Mouse (Mus musculus): ENCODE data around the gene Zfp784. TPM values are rescaled to one million over a fixed set of nuclear protein-coding genes. Genes with fewer than 3 reads are reported as not detected.

Zfp784 gene
- total and polyA plus RNA-seq, 2 experiments from 2014 or later: 5.0 to 5.2 TPM

DNA sequence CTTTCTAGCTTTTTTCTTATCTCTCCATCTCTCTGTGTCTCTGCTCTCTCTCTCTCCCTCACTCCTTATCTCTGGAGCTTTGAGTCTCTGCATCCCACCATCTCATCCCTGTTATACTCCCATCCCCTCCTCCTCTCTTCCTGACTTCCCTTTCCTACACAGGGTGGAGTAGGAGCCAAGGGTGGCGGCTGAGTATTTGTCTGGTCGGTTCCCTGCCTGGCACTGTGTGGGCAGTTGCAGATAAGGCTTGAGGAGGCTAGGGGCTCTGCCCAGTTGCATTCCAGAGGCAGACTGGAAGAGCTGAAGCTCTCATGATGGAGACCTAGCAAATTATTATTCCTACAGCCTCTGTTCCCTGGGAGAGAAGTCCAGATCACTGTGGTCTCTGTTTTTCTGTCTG, 50.0 kb downstream of the Zfp784 start:
- DNase-seq: no peak
- no peak for TF ChIP-seq CTCF (IDR thresholded peaks at IDR 0.05; ENCODE audit: low read depth)
- H3K9me3 ChIP-seq (ENCODE audit: low read length): no peaks in the 10 kb centered on the region
- 70% methylated on average over 2 of the region's 2 CpGs for WGBS
- H3K4me1 ChIP-seq (ENCODE audit: insufficient read depth): no peaks in the 10 kb centered on the region
- no peak for ATAC-seq
- H3K9ac ChIP-seq: no peak overlapping the region
- no peak overlapping the region for H3K4me2 ChIP-seq (ENCODE audit: low read depth)
- H3K27me3 ChIP-seq (ENCODE audit: insufficient read depth, low read length): no peaks in the 10 kb centered on the region
- H3K27ac ChIP-seq (ENCODE audit: low read depth, low read length): no peak overlapping the region
- H3K4me3 ChIP-seq (ENCODE audit: low read depth, low read length): no peak overlapping the region
- H3K36me3 ChIP-seq (ENCODE audit: insufficient read depth): peaks cover 16% of the 10 kb centered on the region

Other genes with a start within 250 kb of the Zfp784 start
- gene Tmem238, start 248.8 kb downstream of the Zfp784 start, total RNA-seq (2014; rRNA removed): 7.3 and 10.1 TPM in 2 replicates
- 13.3 and 15.0 TPM in 2 replicates for gene Tmem238, start 248.8 kb downstream of the Zfp784 start, polyA plus RNA-seq (2015; fragmentation: Nextera tagmentation; extraction: Ambion mirVana)
- 161 and 191 TPM in 2 replicates for gene Rpl28, start 245.6 kb downstream of the Zfp784 start, total RNA-seq (2014; rRNA removed)
- 313 and 332 TPM in 2 replicates for gene Rpl28, start 245.6 kb downstream of the Zfp784 start, polyA plus RNA-seq (2015; fragmentation: Nextera tagmentation; extraction: Ambion mirVana)
- 300 and 347 TPM in 2 replicates for gene Ube2s, start 225.9 kb downstream of the Zfp784 start, total RNA-seq (2014; rRNA removed)
- gene Ube2s, start 225.9 kb downstream of the Zfp784 start, polyA plus RNA-seq (2015; fragmentation: Nextera tagmentation; extraction: Ambion mirVana): 232 and 259 TPM in 2 replicates
- 52.4 and 66.6 TPM in 2 replicates for gene Shisa7, start 193.8 kb downstream of the Zfp784 start, total RNA-seq (2014; rRNA removed)
- 6.8 and 9.4 TPM in 2 replicates for gene Shisa7, start 193.8 kb downstream of the Zfp784 start, polyA plus RNA-seq (2015; fragmentation: Nextera tagmentation; extraction: Ambion mirVana)
- 2.5 and 6.6 TPM in 2 replicates for gene Isoc2b, start 168.2 kb downstream of the Zfp784 start, total RNA-seq (2014; rRNA removed)
- 3.5 and 3.7 TPM in 2 replicates for gene Isoc2b, start 168.2 kb downstream of the Zfp784 start, polyA plus RNA-seq (2015; fragmentation: Nextera tagmentation; extraction: Ambion mirVana)
- 4.8 and 4.9 TPM in 2 replicates for gene Isoc2a, start 161.3 kb downstream of the Zfp784 start, total RNA-seq (2014; rRNA removed)
- gene Isoc2a, start 161.3 kb downstream of the Zfp784 start, polyA plus RNA-seq (2015; fragmentation: Nextera tagmentation; extraction: Ambion mirVana): 0.26 and 0.39 TPM in 2 replicates
- gene Gm36210, start 131.9 kb downstream of the Zfp784 start, total RNA-seq (2014; rRNA removed): 0.48 and 0.85 TPM in 2 replicates
- 0.29 and 0.47 TPM in 2 replicates for gene Gm36210, start 131.9 kb downstream of the Zfp784 start, polyA plus RNA-seq (2015; fragmentation: Nextera tagmentation; extraction: Ambion mirVana)
- 5.4 and 9.2 TPM in 2 replicates for gene Zfp628, start 123.2 kb downstream of the Zfp784 start, total RNA-seq (2014; rRNA removed)
- 5.8 and 6.0 TPM in 2 replicates for gene Zfp628, start 123.2 kb downstream of the Zfp784 start, polyA plus RNA-seq (2015; fragmentation: Nextera tagmentation; extraction: Ambion mirVana)
- 45.5 and 69.9 TPM in 2 replicates for gene Nat14, start 116.4 kb downstream of the Zfp784 start, total RNA-seq (2014; rRNA removed)
- gene Nat14, start 116.4 kb downstream of the Zfp784 start, polyA plus RNA-seq (2015; fragmentation: Nextera tagmentation; extraction: Ambion mirVana): 20.5 and 54.3 TPM in 2 replicates
- gene Ssc5d, start 112.7 kb downstream of the Zfp784 start, total RNA-seq (2014; rRNA removed): 0.54 and 1.7 TPM in 2 replicates
- 0.51 and 0.63 TPM in 2 replicates for gene Ssc5d, start 112.7 kb downstream of the Zfp784 start, polyA plus RNA-seq (2015; fragmentation: Nextera tagmentation; extraction: Ambion mirVana)
- not detected in 2 replicates for gene Sbk2, start 74.0 kb downstream of the Zfp784 start, total RNA-seq (2014; rRNA removed)
- gene Sbk2, start 74.0 kb downstream of the Zfp784 start, polyA plus RNA-seq (2015; fragmentation: Nextera tagmentation; extraction: Ambion mirVana): not detected in 2 replicates
- 0.23 and 0.76 TPM in 2 replicates for gene Sbk3, start 67.3 kb downstream of the Zfp784 start, total RNA-seq (2014; rRNA removed)
- 0.39 and 0.76 TPM in 2 replicates for gene Sbk3, start 67.3 kb downstream of the Zfp784 start, polyA plus RNA-seq (2015; fragmentation: Nextera tagmentation; extraction: Ambion mirVana)
- gene Zfp579, start 42.3 kb downstream of the Zfp784 start, total RNA-seq (2014; rRNA removed): 34.6 and 34.7 TPM in 2 replicates
- 36.7 and 42.6 TPM in 2 replicates for gene Zfp579, start 42.3 kb downstream of the Zfp784 start, polyA plus RNA-seq (2015; fragmentation: Nextera tagmentation; extraction: Ambion mirVana)
- gene Zfp524, start 24.0 kb downstream of the Zfp784 start, total RNA-seq (2014; rRNA removed): 4.6 and 6.4 TPM in 2 replicates
- 5.0 and 5.3 TPM in 2 replicates for gene Zfp524, start 24.0 kb downstream of the Zfp784 start, polyA plus RNA-seq (2015; fragmentation: Nextera tagmentation; extraction: Ambion mirVana)
- gene Fiz1, start 23.7 kb downstream of the Zfp784 start, total RNA-seq (2014; rRNA removed): 30.0 and 33.9 TPM in 2 replicates
- gene Fiz1, start 23.7 kb downstream of the Zfp784 start, polyA plus RNA-seq (2015; fragmentation: Nextera tagmentation; extraction: Ambion mirVana): 26.9 and 28.6 TPM in 2 replicates
- not detected in 2 replicates for gene Gm44973, start 22.9 kb downstream of the Zfp784 start, total RNA-seq (2014; rRNA removed)
- gene Gm44973, start 22.9 kb downstream of the Zfp784 start, polyA plus RNA-seq (2015; fragmentation: Nextera tagmentation; extraction: Ambion mirVana): 3.1 TPM in 2 replicates
- gene Zfp865, start 18.1 kb downstream of the Zfp784 start, total RNA-seq (2014; rRNA removed): 27.3 and 33.3 TPM in 2 replicates
- 5.6 and 5.8 TPM in 2 replicates for gene Zfp865, start 18.1 kb downstream of the Zfp784 start, polyA plus RNA-seq (2015; fragmentation: Nextera tagmentation; extraction: Ambion mirVana)
- gene Ccdc106, start 17.9 kb downstream of the Zfp784 start, total RNA-seq (2014; rRNA removed): 70.7 and 104 TPM in 2 replicates
- 69.7 and 79.8 TPM in 2 replicates for gene Ccdc106, start 17.9 kb downstream of the Zfp784 start, polyA plus RNA-seq (2015; fragmentation: Nextera tagmentation; extraction: Ambion mirVana)
- 0.24 TPM in 1 of 2 replicates, not detected in the other for gene 4632433K11Rik, start 4.3 kb downstream of the Zfp784 start, total RNA-seq (2014; rRNA removed)
- gene 4632433K11Rik, start 4.3 kb downstream of the Zfp784 start, polyA plus RNA-seq (2015; fragmentation: Nextera tagmentation; extraction: Ambion mirVana): not detected in 2 replicates
- gene Zfp580, start 13.1 kb upstream of the Zfp784 start, total RNA-seq (2014; rRNA removed): 26.2 and 42.1 TPM in 2 replicates
- 132 and 135 TPM in 2 replicates for gene Zfp580, start 13.1 kb upstream of the Zfp784 start, polyA plus RNA-seq (2015; fragmentation: Nextera tagmentation; extraction: Ambion mirVana)
- gene U2af2, start 23.7 kb upstream of the Zfp784 start, total RNA-seq (2014; rRNA removed): 179 and 184 TPM in 2 replicates
- gene U2af2, start 23.7 kb upstream of the Zfp784 start, polyA plus RNA-seq (2015; fragmentation: Nextera tagmentation; extraction: Ambion mirVana): 92.7 and 101 TPM in 2 replicates
- gene Epn1, start 41.8 kb upstream of the Zfp784 start, total RNA-seq (2014; rRNA removed): 341 and 347 TPM in 2 replicates
- gene Epn1, start 41.8 kb upstream of the Zfp784 start, polyA plus RNA-seq (2015; fragmentation: Nextera tagmentation; extraction: Ambion mirVana): 126 and 127 TPM in 2 replicates
- gene Rfpl4, start 78.5 kb upstream of the Zfp784 start, total RNA-seq (2014; rRNA removed): not detected in 2 replicates
- gene Rfpl4, start 78.5 kb upstream of the Zfp784 start, polyA plus RNA-seq (2015; fragmentation: Nextera tagmentation; extraction: Ambion mirVana): not detected in 2 replicates
- gene Rasl2-9, start 87.5 kb upstream of the Zfp784 start, total RNA-seq (2014; rRNA removed): 0.15 and 0.24 TPM in 2 replicates
- 0.47 and 0.65 TPM in 2 replicates for gene Rasl2-9, start 87.5 kb upstream of the Zfp784 start, polyA plus RNA-seq (2015; fragmentation: Nextera tagmentation; extraction: Ambion mirVana)
- 0.08 TPM in 1 of 2 replicates, not detected in the other for gene Vmn1r55, start 111.2 kb upstream of the Zfp784 start, total RNA-seq (2014; rRNA removed)
- gene Vmn1r55, start 111.2 kb upstream of the Zfp784 start, polyA plus RNA-seq (2015; fragmentation: Nextera tagmentation; extraction: Ambion mirVana): not detected in 2 replicates
- not detected in 2 replicates for gene Vmn1r56, start 158.3 kb upstream of the Zfp784 start, total RNA-seq (2014; rRNA removed)
- gene Vmn1r56, start 158.3 kb upstream of the Zfp784 start, polyA plus RNA-seq (2015; fragmentation: Nextera tagmentation; extraction: Ambion mirVana): not detected in 2 replicates
- not detected in 2 replicates for gene Vmn1r57, start 180.0 kb upstream of the Zfp784 start, total RNA-seq (2014; rRNA removed)
- gene Vmn1r57, start 180.0 kb upstream of the Zfp784 start, polyA plus RNA-seq (2015; fragmentation: Nextera tagmentation; extraction: Ambion mirVana): not detected in 2 replicates

Data from forebrain, postnatal 0 days (tissue).